Mouse (Mus musculus) heart, postnatal 0 days (tissue): Measurements from ENCODE around the gene Map2k4. TPM values are rescaled to one million over a fixed set of nuclear protein-coding genes. Genes with fewer than 3 reads are reported as not detected.

Experiments
- ATAC-seq: fragments of 200-750 bp; cut with Nextera tagmentation; 2 replicates; pipeline ENCODE4 v1.8.0; 2017; ENCODE audit warnings: low read depth, moderate number of reproducible peaks, moderate library complexity; ENCODE audit not compliant: insufficient read depth
- DNase-seq: peaks from one replicate; pipeline ENCODE4 v3.0.0-alpha.2; 2016; ENCODE audit warnings: low spot score
- H3K27ac ChIP-seq: fragments of 300-500 bp; sonication (generic); 2 replicates; pipeline ENCODE4 v1.5.1; 2014; ENCODE audit warnings: low read depth, mild to moderate bottlenecking
- H3K27me3 ChIP-seq: fragments of 300-500 bp; sonication (generic); 2 replicates; pipeline ENCODE4 v1.6.1; 2014; ENCODE audit warnings: low read length, mixed read lengths; ENCODE audit not compliant: control insufficient read depth, insufficient read depth
- H3K36me3 ChIP-seq: fragments of 300-500 bp; sonication (generic); replicated peaks from 2 replicates; pipeline ENCODE4 v1.6.1; 2014; ENCODE audit warnings: low read length, mixed read lengths; ENCODE audit not compliant: control insufficient read depth, insufficient read depth
- H3K4me1 ChIP-seq: fragments of 300-500 bp; sonication (generic); 2 replicates; pipeline ENCODE4 v1.6.1; 2014; ENCODE audit warnings: antibody characterized with exemption; ENCODE audit not compliant: control insufficient read depth, insufficient read depth
- H3K4me2 ChIP-seq: fragments of 300-500 bp; sonication (generic); 2 replicates; pipeline ENCODE4 v1.6.1; 2014; ENCODE audit warnings: low read depth, mild to moderate bottlenecking, low read length, moderate library complexity
- H3K4me3 ChIP-seq: fragments of 300-500 bp; sonication (generic); 2 replicates; pipeline ENCODE4 v1.5.1; 2014; ENCODE audit warnings: low read depth, low read length
- H3K9ac ChIP-seq: fragments of 300-500 bp; sonication (generic); replicated peaks from 2 replicates; pipeline ENCODE4 v1.6.1; 2014; ENCODE audit warnings: low read depth, low read length, mixed read lengths
- H3K9me3 ChIP-seq: fragments of 300-500 bp; sonication (generic); replicated peaks from 2 replicates; pipeline ENCODE4 v1.6.1; 2016; ENCODE audit warnings: low read length; ENCODE audit not compliant: control insufficient read depth
- CTCF ChIP-seq: IDR thresholded peaks from 2 replicates; pipeline ENCODE4 v1.5.1; 2016; ENCODE audit warnings: antibody characterized with exemption, control low read depth, low read depth
- EP300 ChIP-seq: IDR thresholded peaks from 2 replicates; pipeline ENCODE4 v1.6.1; 2016; ENCODE audit warnings: antibody characterized with exemption, low read depth
- WGBS: fragments of 180-500 bp; shearing (Covaris S2); extraction: QIAGEN DNeasy Blood & Tissue Kit; methylation state at CpG from one replicate; pipeline ENCODE4 v1.1.7; 2014; 5-methylcytosine and 5-hydroxymethylcytosine counted together
- polyA plus RNA-seq: library from polyadenylated mRNA; unstranded; fragments of >200 nt; fragmentation: Nextera tagmentation; extraction: Ambion mirVana; gene quantifications from 2 replicates; pipeline ENCODE4 v1.2.1, GENCODE M21; 2015
- total RNA-seq: library from RNA; depleted of rRNA; stranded (reverse); fragments of >200 nt; gene quantifications from 2 replicates; pipeline ENCODE4 v1.2.3, GENCODE M21; 2014; ENCODE audit warnings: low replicate concordance

Gene Map2k4
- total and polyA plus RNA-seq, 2 experiments from 2014 or later, result 55.5 to 105 TPM

DNA sequence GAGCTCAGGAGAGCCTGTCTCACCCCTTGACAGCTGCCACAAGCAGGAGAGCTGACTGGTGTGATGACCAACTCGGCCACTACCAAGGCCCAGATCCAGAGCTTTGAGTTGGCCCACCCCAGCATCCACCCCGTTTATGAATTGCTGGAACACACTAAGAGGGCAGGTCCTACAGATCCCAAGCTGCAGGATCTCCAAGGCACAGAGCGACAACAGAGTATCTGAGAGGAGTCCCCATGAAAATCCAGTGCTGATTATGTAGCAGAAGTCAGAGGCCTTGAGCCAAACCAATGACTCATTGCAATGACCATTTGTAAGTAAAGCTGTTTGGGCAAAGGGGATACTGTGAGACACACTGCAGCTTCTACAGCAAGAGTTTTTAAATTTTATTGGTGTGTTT, 44.2 kb downstream of the Map2k4 start:
- H3K4me1 ChIP-seq, result peaks cover 24% of the 10 kb centered on the region
- no peak overlapping the region for H3K4me3 ChIP-seq
- ATAC-seq (no peak), DNase-seq (no peak)
- H3K4me2 ChIP-seq, result no peak overlapping the region
- TF ChIP-seq CTCF, result no peak
- no peak for TF ChIP-seq EP300
- H3K36me3 ChIP-seq, result peaks cover 3% of the 10 kb centered on the region; the same call in 1 of the 2 replicates
- H3K27ac ChIP-seq, result no peak overlapping the region
- no peaks in the 10 kb centered on the region for H3K9me3 ChIP-seq
- no peaks in the 10 kb centered on the region for H3K27me3 ChIP-seq
- WGBS, result 77% methylated on average over 3 of the region's 3 CpGs
- H3K9ac ChIP-seq, result no peak overlapping the region

DNA sequence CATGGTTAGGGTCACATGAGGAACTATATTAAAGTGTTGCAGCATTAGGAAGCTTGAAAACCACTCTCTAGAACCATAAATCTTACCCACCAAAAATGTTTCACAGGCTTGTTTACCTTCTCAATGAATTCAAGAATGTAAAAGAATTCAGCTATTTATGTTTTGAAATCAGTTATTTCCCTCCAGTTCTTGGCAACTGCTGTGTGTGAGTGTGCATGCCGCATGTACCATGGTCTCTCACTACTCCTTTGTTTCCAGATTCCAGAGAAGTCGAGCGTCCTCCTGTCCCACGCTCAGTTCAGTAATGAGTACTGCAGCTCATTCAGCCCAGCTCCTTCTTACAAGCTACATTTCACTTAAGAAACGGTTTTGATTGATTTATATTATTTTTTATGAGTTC, 47.3 kb downstream of the Map2k4 start:
- Histone ChIP-seq H3K36me3 (0 out of 2 replicates have a peak, but pooled peaks cover 4% of the 10 kb centered on the region), H3K4me1 (peaks cover 22% of the 10 kb centered on the region; the same call in 1 of the 2 replicates)

DNA sequence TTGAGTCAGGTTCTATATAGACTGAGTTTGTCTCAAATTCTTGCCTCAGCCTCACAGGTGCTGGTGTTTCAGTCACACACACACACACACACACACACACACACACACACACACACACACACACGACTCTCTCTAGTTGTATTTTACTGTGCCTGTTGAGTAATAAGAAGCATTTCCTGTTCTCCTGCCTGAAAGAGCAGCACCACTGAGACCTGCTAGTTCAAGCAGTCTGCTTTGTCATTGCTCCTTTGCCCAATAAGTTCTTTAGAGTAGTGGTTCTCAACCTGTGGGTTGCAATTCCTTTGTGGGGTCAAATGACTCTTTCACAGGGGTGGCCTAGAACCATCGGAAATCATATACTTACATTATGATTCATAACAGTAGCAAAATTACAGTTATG, 47.7 kb downstream of the Map2k4 start:
- peak overlapping the region; percentile 2; the same call in 1 of the 2 replicates for H3K27ac ChIP-seq
- peaks cover 19% of the 10 kb centered on the region; the same call in 1 of the 2 replicates for H3K4me1 ChIP-seq
- H3K4me2 ChIP-seq, result no peak overlapping the region
- TF ChIP-seq CTCF (no peak), EP300 (no peak)
- ATAC-seq, result no peak
- no peak overlapping the region for H3K4me3 ChIP-seq
- DNase-seq, result no peak
- H3K9ac ChIP-seq, result no peak overlapping the region
- 0 out of 2 replicates have a peak, but pooled peaks cover 4% of the 10 kb centered on the region for H3K36me3 ChIP-seq
- no peaks in the 10 kb centered on the region for H3K9me3 ChIP-seq
- WGBS, result 53% methylated on average over 2 of the region's 2 CpGs
- H3K27me3 ChIP-seq, result no peaks in the 10 kb centered on the region

More for the DNA sequence above, 47.3 kb downstream of the Map2k4 start:
- H3K9ac ChIP-seq, result no peak overlapping the region
- no peak for DNase-seq
- TF ChIP-seq EP300 (no peak), CTCF (no peak)
- ATAC-seq, result no peak
- H3K4me3 ChIP-seq, result no peak overlapping the region
- no peaks in the 10 kb centered on the region for H3K27me3 ChIP-seq
- no peaks in the 10 kb centered on the region for H3K9me3 ChIP-seq
- peak overlapping the region; percentile 2; the same call in 1 of the 2 replicates for H3K27ac ChIP-seq
- WGBS, result 77% methylated on average over 5 of the region's 5 CpGs
- H3K4me2 ChIP-seq, result no peak overlapping the region

DNA sequence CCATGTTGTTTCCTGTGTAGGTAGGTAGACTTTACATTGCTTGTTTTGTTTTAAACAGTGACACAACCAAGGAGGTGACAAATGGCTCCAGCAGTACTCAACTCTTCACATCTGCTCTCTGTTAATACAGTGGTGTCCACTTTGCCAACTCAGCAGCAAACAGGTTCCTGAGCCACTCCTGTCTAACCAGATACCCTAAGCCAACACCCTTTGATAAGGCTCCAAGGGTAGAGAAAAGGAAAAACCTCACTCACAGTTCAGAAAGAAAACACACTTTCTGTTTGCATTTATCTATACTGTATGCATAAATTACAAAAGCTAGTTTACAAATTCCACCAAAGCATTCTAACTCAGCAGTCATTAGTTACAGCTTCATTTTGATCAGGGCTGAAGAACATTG, 48.2 kb downstream of the Map2k4 start:
- no peak overlapping the region for H3K4me3 ChIP-seq
- TF ChIP-seq CTCF (no peak), EP300 (no peak)
- no peaks in the 10 kb centered on the region for H3K9me3 ChIP-seq
- peaks cover 4% of the 10 kb centered on the region; the same call in 1 of the 2 replicates for H3K36me3 ChIP-seq
- DNase-seq, result no peak
- ATAC-seq, result no peak
- no peak overlapping the region for H3K27ac ChIP-seq
- H3K4me2 ChIP-seq, result no peak overlapping the region
- H3K4me1 ChIP-seq, result peaks cover 21% of the 10 kb centered on the region
- no peak overlapping the region for H3K9ac ChIP-seq
- no peaks in the 10 kb centered on the region for H3K27me3 ChIP-seq

DNA sequence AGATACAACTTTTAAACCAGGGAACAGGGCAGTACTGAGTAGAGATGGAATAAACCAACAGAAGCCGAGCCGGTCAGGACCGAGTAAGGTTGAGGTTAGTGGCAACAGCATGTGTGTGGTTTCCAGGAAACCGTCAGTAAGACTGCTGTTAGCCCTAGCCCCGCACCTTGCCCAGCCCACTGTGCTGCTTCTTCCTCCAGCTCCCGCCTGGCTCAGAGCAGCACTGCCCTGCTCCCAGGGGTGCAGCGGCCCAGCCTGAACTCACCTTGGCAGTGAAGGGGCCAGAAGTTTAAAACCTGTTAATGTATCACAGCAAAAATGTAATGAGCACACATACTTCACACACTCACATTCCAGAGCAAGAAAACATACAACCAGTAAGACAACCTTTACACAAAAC, 53.4 kb downstream of the Map2k4 start:
- TF ChIP-seq CTCF, result no peak
- TF ChIP-seq EP300, result no peak
- no peak for DNase-seq
- 72% methylated on average over 7 of the region's 7 CpGs for WGBS
- peaks cover 28% of the 10 kb centered on the region for H3K4me1 ChIP-seq
- peaks cover 8% of the 10 kb centered on the region; the same call in 1 of the 2 replicates for H3K36me3 ChIP-seq
- no peak overlapping the region for H3K4me2 ChIP-seq
- no peak for ATAC-seq
- no peak overlapping the region for H3K4me3 ChIP-seq
- no peaks in the 10 kb centered on the region for H3K27me3 ChIP-seq
- H3K9me3 ChIP-seq, result no peaks in the 10 kb centered on the region
- no peak overlapping the region for H3K27ac ChIP-seq
- H3K9ac ChIP-seq, result no peak overlapping the region

DNA sequence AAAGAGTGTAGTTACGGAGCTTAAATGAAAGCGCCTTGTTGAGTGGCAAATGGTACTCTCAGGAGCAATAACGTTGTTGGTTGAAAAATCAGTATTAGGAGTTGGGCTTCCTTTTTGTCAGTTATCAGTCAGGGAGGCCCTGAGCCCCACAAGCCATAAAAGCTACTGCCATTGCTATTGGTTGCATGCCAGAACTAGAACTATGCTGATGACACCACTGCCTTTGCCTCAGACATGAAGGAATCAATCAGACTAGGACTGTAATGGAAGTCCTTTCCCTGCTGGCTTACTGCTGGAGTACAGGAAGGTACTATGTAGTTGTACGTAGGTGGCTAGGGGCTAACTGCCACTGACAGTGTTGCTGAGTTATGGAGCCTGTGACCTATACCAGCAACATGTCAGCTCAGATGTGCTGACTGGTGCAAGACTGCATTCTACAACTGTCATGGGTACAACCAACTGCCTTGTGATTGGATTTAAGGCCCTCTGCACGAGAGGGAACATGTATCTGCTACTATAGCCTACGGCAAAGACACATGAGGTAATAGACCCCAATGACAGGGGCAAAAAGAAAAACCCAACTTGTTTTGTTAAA, 58.4 kb downstream of the Map2k4 start:
- DNase-seq (no peak), ATAC-seq (no peak)
- TF ChIP-seq EP300 (no peak), CTCF (no peak)
- Histone ChIP-seq H3K4me2 (no peak overlapping the region), H3K36me3 (peaks cover 26% of the 10 kb centered on the region), H3K4me1 (peaks cover 22% of the 10 kb centered on the region), H3K9me3 (no peaks in the 10 kb centered on the region), H3K27ac (no peak overlapping the region), H3K27me3 (no peaks in the 10 kb centered on the region), H3K9ac (no peak overlapping the region), H3K4me3 (no peak overlapping the region)
- 84% methylated on average over 6 of the region's 6 CpGs for WGBS
